Mouse (Mus musculus) ovary, postnatal 10 days (tissue): ENCODE results near the gene Yy2.

Experiments
- DNase-seq: peaks from one replicate; pipeline ENCODE4 v3.0.0; 2022; ENCODE audit warnings: low spot score

Yy2 gene

DNA sequence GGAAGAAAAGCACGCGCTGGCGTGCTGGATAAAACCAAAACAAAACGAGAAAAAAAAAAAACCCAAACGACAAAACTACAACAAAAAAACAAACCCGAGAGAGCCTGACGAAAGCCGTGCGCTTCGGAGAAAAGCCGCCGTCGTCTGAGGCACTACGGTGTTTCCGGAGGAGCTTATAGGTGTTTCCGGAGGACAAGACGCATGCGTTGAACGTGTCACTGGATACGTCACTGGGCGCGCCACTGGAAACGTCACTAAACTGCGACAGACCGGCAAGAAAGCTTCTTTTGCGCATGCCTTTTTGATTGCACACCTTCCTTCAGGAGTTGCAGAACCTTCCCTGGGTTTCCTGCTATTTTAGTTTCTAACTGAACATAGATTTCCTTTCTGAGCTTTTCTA, at the start of gene Yy2:
TSS of gene Yy2 (minus strand) at position 146 of the 400 bp plus-strand sequence.
- DNase-seq, result no peak

DNA sequence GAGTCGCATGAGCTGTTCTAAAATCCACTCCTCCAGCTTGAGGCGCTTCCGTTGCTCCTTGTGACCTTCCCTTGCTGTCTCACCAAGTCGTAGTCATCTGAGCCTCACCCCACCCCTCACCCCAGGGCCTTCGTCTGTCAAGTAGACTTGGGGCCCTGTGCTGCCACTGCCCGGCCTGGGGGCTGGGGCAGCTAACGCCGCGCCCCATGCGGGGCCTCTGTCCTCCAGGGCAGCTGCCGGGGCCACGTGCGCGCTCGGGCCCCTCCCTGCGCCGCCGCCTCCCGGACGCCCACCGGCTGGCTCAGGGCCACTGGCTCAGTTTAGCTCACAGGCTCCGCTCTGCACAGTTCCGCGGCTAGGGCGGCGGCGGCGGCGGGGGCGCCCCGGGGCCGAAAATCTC, 44.1 kb upstream of the Yy2 start:
- no peak for DNase-seq

DNA sequence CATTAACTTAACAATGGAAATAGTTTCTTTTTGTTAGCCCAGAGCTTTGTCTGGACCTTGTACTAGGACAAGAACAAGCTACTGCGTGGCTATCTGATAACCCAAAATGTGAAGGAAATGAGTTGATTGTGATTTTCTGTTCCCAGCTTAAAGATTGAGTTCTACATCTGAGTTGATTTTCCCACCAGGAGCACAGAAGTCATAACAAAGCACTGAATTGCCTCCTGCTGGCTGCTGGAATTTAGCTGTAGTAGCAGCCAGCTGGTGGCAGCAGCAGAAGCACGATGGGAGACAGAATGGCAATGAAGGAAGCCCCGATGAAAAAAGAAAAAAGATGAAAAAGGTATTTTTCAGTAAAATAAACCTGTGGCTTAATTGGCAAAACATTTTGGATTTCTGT, 32.7 kb upstream of the Yy2 start:
- no peak for DNase-seq

DNA sequence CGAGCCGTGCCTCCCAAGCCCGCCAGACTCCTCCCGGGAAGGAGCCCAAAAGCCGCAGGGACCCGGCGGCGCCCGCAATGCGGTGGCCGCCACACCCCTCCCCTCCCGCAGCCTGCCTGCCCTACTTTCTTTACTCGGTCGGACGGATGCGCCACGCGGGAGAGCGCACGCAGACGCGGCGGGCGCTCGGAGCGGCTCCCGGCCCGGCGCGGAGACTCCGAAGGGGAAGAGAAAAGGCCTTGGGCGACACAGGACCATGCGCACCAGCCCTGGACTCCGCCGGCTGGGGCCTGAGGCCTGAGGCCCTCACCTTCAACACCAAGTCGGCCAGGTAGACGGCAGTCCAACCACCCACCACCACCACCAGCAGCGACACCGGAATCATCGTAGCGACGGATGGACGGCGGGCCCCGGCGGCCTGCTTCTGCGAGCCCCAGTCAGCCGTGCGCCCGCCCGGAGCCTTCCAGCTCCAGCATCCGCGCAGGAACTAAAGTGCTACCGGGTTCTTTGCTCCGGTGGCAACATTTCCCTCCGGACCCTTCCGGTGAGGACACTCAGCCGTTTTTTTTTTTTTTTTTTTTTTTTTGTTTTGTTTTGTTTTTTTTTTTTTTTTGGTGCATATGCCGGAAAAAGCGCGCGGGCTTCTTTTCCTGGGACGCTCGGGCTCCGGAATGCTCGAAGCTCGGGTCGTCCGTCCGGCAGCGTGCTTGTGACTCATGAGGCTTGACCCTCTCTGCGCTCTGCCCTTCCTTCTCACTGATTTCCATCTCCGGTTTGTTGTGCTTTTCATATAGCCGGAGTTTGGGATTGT, 29.6 kb upstream of the Yy2 start, which contains the start of gene Mbtps2:
TSS of gene Mbtps2 (minus strand) at position 530 of the 811 bp plus-strand sequence.
- DNase-seq, result peak; percentile 36

DNA sequence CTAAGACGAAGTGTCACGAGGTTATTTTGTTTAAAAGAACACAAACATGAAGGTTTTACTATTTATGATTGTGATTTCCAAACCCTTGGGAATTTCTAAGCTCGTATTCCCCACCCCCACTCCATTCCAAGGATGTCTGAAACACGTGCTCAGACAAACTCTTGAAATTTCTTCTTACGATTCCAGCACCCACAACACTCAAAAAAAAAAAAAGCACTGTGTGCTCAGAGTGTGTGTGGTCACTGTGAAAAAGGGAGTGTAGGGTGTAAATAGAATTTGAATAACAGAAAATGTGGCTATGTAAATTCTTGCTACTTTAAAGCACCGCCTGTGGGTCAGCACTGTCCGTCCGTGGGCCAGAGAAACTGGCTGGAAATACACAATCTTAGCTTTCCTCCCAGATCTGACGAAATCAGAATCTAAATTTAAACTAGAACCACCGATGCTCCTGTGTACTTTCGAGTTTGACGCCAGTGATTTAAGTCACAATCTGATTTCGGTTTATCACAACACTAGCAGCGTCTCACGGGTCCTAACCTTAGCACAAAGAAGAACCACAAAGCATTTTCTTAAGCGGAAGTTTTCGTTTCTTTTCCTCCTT, 28.9 kb upstream of the Yy2 start:
- no peak for DNase-seq

DNA sequence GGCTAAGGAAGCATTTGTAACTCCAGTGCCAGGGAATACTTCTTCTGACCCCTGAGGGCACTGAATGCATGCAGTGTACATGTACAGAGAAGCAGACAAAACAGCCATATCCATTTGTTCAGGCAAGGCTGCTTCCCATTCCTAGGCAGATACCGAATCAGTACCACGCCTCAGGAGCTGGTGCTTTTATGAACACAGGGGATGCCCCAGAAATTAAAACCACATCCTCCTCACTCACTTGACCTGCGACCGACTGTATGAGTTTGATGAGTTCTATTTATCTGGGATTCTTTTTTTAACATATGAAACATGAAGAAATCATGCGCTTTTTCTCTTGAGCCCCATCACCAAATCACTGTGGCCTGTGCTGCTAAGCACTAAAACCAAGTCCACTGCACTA, 28.0 kb upstream of the Yy2 start:
- DNase-seq, result no peak

DNA sequence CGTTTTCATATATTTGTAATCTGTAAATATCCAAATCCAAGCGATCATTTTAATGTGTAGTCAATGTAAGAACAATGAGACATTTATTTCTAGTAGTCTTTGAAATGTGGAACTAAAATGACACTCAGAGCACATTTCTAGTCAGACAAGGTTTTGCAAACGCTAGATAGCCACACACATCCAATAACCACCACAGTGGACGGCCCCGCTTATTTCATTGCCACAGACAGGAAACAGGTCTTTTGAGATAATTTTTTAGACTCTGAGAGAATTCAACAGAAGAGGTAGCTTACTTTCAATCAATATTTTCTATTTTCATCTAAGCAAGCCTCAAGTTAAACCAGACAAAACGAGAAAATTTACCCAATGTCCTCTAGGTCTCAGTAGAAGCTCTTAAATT, 27.1 kb upstream of the Yy2 start:
- no peak for DNase-seq

DNA sequence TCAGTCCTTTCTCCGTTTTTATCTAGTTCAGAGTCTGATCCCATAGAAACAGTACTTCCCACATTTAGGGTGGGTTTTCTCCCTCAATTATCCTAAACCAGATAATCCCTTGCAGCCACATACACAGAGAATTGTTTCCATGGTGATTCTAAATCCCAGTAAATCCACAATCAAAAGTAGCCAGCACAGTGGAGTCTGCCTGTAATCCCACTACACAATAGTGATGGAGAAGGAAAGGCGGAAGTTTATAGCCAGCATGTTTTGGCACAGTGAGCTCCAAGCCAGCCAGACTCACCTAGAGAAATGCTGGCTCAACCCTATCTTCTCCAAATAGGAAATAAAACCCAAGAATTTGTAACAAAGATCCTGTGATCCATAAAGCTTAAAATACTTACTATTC, 25.8 kb upstream of the Yy2 start:
- no peak for DNase-seq

DNA sequence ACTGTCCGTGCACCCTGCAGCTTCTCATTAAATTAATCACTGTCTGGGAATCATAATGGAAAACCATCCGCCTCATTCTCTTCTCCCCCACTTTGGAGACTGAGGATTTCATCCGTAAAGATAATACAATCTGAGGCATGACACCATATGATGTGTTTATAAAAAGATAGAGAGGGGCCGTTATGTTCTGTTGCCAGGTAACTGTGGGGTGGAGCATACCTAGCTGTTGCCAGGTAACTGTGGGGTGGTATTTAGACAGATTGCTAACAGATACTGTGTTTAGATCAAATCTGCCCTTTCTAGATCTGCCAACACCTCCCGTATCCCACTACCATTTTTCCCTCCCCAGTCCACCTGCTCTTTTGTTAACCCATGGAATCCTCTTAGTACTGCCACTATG, 18.2 kb upstream of the Yy2 start:
- DNase-seq, result no peak

DNA sequence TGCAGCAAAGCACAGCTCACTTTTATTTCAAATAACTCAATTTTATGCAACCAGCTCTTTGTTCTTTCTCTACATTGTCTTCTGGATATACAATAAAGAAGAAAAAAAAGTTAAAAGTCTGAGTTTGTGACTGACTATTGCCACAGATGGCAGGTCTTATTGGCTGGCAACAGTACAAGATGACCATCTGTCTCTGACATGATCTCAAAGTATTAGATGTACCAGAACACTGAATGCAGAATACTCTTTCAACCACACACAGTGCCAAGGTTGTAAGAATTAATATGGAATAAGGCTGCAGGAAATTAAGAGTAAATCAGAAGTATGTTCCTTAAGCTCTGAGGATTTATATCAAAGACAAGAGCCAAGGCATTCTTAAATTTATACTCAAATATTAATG, 17.6 kb upstream of the Yy2 start:
- no peak for DNase-seq

DNA sequence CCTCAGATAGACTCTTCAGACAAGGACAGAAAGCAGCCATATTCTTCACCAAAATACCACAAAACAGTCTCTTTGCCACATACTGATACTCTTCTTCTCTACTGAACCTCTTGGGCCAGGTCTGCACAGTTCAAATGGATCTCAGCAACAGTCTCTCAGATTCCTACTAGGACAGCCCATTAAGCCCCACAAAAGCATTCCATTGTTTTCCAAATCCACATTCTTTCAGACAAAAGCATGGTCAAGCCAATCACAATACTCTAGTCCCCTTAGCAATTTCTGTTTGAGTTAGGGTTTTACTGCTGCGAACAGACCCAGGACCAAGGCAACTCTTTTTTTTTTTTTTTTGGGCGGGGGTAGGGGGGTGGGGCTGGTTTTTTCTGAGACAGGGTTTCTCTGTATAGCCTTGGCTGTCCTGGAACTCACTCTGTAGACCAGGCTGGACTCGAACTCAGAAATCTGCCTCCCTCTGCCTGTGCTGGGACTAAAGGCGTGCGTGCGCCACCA, 10.4 kb upstream of the Yy2 start:
- DNase-seq, result no peak

DNA sequence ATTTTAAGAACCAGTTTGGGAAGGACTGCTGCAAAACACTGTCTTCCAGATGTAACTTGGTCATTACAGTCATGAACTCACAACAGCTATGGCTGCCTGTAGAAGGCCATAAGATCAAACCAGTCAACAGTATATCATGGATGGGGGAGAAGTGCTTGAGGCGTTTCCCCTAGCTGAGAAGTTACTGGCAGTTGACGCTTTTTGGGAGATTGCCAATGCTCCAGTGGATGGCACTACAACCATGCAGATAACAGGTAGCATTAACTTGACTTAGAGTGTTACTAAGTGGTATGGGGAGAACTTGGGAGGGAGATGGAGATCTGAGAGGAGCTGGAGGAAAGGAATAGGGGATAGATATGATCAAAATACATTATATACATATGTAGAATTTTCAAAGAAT, 5.9 kb upstream of the Yy2 start:
- no peak for DNase-seq

DNA sequence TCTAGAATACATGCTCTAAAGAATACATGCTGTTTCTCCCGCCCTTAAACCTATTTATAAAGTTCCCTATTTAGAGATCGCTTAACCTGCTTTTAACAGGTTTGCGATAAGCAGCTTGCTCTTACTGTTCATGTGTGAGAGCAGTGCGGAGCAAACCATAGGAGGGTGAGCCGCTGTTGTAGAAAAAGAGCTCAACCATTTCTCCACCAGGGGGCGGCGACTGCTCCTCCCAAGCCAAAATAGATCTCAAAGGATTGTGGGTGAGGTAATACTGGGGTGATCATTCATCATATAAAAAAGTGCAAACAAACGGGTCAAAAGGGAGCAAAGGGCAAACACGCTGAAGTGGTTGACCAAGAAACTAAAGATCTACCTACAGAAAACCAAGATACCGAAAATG, 5.0 kb downstream of the Yy2 start:
- no peak for DNase-seq

DNA sequence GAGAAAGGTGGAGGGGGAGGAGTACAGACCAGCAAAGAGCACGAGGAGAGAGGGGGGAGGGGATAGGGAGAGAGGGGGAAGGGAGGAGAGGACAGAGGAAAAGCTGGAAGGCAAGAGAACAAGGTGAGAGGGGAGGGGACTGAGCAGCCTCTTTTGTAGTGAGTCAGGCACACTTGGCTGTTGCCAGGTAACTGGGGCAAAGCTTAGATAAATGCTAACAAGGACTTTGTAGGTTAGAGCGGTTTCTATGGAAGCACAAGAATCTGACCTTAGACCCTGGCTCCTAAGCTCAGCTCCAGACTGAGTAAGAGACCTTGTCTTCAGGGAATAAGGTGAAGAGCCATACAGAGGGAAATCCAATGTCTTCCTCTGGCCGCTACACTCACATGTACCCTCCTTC, 21.7 kb downstream of the Yy2 start:
- no peak for DNase-seq
